Mouse (Mus musculus) brown adipose tissue, adult 24 weeks (tissue): ENCODE measurements around the gene Nr4a3. TPM values are rescaled to one million over a fixed set of nuclear protein-coding genes. Genes with fewer than 3 reads are reported as not detected.

Experiments
- H3K27ac ChIP-seq: fragments of 200-500 bp; replicated peaks from 2 replicates; pipeline ENCODE4 v1.5.1; 2012; ENCODE audit warnings: low read depth, mild to moderate bottlenecking, low read length
- H3K4me1 ChIP-seq: fragments of 200-500 bp; 2 replicates; pipeline ENCODE4 v1.6.1; 2012; ENCODE audit warnings: low read length, mixed read lengths; ENCODE audit not compliant: control insufficient read depth, insufficient read depth, insufficient read length
- H3K4me3 ChIP-seq: fragments of 200-500 bp; 2 replicates; pipeline ENCODE4 v1.5.1; 2012; ENCODE audit warnings: low read depth, mild to moderate bottlenecking, low read length, moderate library complexity; ENCODE audit not compliant: insufficient read depth
- polyA plus RNA-seq: library from polyadenylated mRNA; stranded (reverse); fragments of >200 nt; gene quantifications from 2 replicates; pipeline ENCODE4 v1.2.4, GENCODE M21; 2012; ENCODE audit not compliant: missing spikeins, insufficient read depth, insufficient read length

Gene Nr4a3
- polyA plus RNA-seq, 1 experiment = 1.1 TPM

DNA sequence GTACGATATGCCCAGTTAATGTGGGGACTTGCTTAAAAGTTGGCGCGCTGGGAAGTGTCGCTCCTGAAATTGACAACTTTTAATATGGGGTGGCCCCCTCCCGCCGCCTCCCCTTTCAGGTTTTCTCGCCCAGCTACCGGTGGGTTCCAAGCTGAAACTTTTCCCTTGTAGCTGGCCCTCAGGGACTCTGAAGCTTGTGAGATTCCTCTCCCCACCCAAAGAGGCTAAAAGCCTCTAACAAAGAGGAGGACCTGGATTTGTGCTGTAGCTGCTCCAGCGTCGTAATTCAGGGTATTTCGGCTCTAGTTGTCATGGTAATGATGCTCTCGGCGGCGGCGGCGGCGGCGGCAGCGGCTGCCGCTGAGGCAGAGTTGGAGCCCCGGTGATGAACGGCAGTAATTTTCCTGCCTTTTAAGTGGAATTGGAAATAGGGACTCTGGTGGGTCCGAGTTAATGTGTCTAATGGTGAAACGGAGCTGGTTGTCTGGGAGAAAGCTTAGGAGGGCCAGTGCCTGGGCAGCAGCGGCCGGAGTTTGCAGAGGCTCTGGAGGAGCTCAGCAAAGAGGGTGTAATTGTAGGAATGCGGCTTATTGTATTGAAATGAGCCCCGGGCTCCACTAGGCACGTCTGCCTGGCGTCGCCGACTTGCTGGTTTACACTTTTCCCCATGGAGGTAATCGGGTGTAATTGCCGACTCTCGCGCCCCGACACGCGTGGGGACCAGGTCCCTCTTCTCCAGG is 938 bp downstream of the Nr4a3 start:
- Histone ChIP-seq H3K27ac (peak overlapping the region; percentile 32; the same call in 1 of the 2 replicates), H3K4me1 (no peaks in the 10 kb centered on the region), H3K4me3 (peak overlapping the region; percentile 80)

GRCm38 (mm10) chr4:48046461-48046901 is 1.5 kb downstream of the Nr4a3 start:
- Histone ChIP-seq H3K27ac (no peak overlapping the region), H3K4me3 (peak overlapping the region; percentile 80), H3K4me1 (no peaks in the 10 kb centered on the region)

DNA sequence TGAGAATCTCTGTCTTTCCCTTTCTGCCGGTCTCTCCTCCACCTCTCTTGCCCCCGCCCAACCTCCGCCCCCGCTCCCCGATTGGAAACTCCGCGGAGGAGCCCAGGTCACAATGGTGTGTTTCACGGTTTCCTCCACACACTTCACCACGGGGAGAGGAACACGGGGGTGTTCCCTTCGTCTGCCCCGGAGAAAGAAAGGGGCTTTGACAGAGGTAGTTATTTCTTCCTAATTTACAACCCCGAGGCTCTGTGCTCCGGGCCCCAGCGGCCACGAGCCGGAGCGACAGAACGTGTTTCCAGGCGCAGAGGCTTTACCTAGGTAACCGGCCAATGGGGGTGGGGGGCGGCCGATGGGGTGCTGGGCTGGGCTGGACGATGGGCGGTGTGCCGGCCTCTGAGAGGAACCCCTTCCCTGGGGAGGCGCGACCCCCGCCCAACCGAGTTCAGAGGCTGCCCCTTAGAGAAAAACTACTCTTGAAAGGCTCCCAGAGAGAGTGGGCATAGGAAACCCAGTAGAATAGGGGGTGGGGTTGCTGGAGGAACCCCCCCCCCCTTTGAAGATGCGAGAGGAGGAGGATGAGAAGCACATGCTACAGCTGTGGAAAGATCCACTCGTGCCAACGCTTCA is 2.3 kb downstream of the Nr4a3 start:
- Histone ChIP-seq H3K4me1 (no peaks in the 10 kb centered on the region), H3K27ac (no peak overlapping the region), H3K4me3 (peak overlapping the region; percentile 51)

- no peaks in the 10 kb centered on the region for H3K4me1 ChIP-seq
- no peak overlapping the region for H3K27ac ChIP-seq
- peak overlapping the region; percentile 51 for H3K4me3 ChIP-seq
Measured at GRCm38 (mm10) chr4:48047766-48048371, 2.9 kb downstream of the Nr4a3 start.

- no peak overlapping the region for H3K27ac ChIP-seq
- H3K4me3 ChIP-seq = peak overlapping the region; percentile 51
- no peaks in the 10 kb centered on the region for H3K4me1 ChIP-seq
Measured at GRCm38 (mm10) chr4:48048456-48049315, 3.7 kb downstream of the Nr4a3 start.

GRCm38 (mm10) chr4:48050020-48050419 is 5.1 kb downstream of the Nr4a3 start:
- H3K27ac ChIP-seq = no peak overlapping the region
- no peaks in the 10 kb centered on the region for H3K4me1 ChIP-seq
- no peak overlapping the region for H3K4me3 ChIP-seq

DNA sequence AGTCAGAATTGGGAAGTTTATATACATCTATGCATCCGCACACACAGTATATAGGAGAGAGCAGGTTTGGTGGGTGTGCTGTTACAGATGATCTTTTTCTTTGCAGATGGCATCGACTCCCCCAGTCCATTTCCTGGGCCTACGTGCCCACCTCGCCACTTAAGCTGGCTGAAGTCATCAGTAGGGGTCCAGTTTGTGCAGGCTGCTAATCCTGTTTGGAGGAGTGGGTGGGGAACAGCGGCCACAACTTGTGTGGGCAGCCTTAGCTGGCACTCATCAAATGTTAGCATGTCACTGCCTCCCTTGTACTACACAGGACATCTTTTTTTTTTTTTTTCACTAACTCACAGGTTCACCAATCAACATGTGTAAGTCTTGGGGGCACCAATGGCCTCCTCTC is 5.5 kb downstream of the Nr4a3 start:
- Histone ChIP-seq H3K4me1 (no peaks in the 10 kb centered on the region), H3K4me3 (no peak overlapping the region), H3K27ac (no peak overlapping the region)

DNA sequence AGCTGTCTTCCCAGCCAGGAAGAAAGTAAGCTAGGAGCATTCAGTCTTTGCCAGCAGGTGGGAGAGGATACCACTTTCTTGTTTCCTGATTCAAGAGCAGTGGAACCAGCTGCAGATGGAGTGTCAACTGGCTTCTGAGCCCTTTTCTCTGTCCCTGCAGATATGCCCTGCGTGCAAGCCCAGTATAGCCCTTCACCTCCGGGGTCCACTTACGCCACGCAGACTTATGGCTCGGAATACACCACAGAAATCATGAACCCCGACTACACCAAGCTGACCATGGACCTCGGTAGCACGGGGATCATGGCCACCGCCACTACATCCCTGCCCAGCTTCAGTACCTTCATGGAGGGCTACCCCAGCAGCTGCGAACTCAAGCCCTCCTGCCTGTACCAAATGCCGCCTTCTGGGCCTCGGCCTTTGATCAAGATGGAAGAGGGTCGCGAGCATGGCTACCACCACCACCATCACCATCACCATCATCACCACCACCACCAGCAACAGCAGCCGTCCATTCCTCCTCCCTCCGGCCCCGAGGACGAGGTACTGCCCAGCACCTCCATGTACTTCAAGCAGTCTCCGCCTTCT is 6.2 kb downstream of the Nr4a3 start:
- Histone ChIP-seq H3K4me1 (no peaks in the 10 kb centered on the region), H3K27ac (no peak overlapping the region), H3K4me3 (no peak overlapping the region)

DNA sequence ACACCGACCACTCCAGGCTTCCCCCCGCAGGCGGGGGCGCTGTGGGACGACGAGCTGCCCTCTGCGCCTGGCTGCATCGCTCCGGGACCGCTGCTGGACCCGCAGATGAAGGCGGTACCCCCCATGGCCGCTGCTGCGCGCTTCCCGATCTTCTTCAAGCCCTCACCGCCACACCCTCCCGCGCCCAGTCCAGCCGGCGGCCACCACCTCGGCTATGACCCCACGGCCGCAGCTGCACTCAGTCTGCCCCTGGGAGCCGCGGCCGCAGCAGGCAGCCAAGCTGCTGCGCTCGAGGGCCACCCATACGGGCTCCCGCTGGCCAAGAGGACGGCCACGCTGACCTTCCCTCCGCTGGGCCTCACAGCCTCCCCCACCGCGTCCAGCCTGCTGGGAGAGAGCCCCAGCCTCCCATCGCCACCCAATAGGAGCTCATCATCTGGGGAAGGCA is 6.7 kb downstream of the Nr4a3 start:
- no peak overlapping the region for H3K4me3 ChIP-seq
- H3K4me1 ChIP-seq = no peaks in the 10 kb centered on the region

DNA sequence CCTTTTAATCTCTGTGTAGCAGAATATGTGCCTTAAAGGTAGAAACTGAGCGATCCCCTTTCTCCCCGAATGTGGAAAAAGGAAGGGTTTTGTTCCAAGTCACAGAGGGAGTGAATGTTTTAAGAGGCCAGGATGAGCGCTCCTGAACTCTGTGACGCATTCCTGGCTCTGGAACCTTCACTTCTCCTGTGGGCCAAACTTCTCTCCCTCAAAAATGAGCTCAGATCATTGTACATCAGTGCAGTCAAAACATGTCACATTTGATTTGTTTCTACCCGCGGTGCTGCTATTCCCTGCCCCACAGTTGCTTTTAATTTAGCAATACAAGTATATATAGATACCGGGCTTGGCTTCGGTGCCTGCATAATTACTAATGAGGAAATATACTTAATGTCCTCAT is 16.8 kb downstream of the Nr4a3 start:
- H3K4me1 ChIP-seq = no peaks in the 10 kb centered on the region
- H3K27ac ChIP-seq = no peak overlapping the region
- H3K4me3 ChIP-seq = no peak overlapping the region

More for the DNA sequence above, 6.7 kb downstream of the Nr4a3 start:
- no peak overlapping the region for H3K27ac ChIP-seq

GRCm38 (mm10) chr4:48064311-48064710 is 19.4 kb downstream of the Nr4a3 start:
- H3K4me1 ChIP-seq = no peaks in the 10 kb centered on the region

GRCm38 (mm10) chr4:48066676-48067075 is 21.7 kb downstream of the Nr4a3 start:
- Histone ChIP-seq H3K4me1 (no peaks in the 10 kb centered on the region), H3K27ac (no peak overlapping the region), H3K4me3 (no peak overlapping the region)

More at GRCm38 (mm10) chr4:48064311-48064710, 19.4 kb downstream of the Nr4a3 start:
- Histone ChIP-seq H3K27ac (no peak overlapping the region), H3K4me3 (no peak overlapping the region)

- H3K27ac ChIP-seq = no peak overlapping the region
- H3K4me1 ChIP-seq = no peaks in the 10 kb centered on the region
- H3K4me3 ChIP-seq = no peak overlapping the region
Measured at GRCm38 (mm10) chr4:48069111-48069510, 24.2 kb downstream of the Nr4a3 start.

DNA sequence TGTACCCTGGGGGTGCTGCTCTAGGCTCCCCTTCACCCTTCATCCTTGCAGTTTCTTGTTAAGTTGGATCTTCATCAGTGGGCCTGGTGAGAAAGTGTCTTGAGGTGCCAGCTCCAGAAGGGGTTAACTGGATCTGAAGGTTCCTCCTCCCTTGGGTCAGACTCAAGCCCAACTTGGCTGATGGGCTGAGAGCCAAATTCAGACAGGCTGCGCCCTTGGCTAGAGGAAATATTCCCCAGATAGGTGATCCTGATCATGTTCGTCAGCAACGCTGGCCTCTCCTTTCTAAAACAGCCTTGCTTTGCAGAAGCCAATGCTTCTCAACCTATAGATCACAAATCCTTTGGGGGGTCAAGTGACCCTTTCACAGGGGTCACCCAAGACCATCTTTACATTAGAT is 27.1 kb downstream of the Nr4a3 start:
- Histone ChIP-seq H3K4me3 (no peak overlapping the region), H3K4me1 (0 out of 2 replicates have a peak, but pooled peaks cover 2% of the 10 kb centered on the region), H3K27ac (no peak overlapping the region)
